Mouse (Mus musculus): Measurements from ENCODE around the gene Cish. TPM values are rescaled to one million over a fixed set of nuclear protein-coding genes. Genes with fewer than 3 reads are reported as not detected.

The Cish gene
- polyA plus RNA-seq, 1 experiment from 2014 or later: 9.5 TPM

DNA sequence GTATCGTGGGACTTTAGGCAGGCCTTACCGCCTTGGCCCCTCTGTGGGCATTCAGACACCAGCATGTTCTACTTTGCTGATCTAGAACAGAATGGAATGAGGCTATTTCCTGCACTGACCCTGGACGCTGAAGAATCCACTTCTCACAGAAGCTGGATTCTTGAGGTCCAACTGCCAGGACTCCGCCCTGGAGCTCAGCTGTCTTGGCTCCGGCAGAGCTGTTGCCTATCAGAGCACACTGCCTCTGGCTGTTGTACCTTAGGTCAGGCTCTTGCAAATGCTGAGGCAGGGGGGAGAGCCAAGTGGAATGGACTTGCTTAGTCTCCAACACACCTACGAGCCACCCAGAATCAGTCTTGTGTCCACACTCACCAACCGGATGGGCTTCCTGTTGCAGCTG is 30.1 kb downstream of the Cish start:
- Histone ChIP-seq H3K27ac (ENCODE audit: low read length) (no peak overlapping the region), H3K9me3 (ENCODE audit: control insufficient read depth, low read depth, low read length) (no peaks in the 10 kb centered on the region), H3K4me2 (replicated peaks; ENCODE audit: low read depth, low read length) (no peak overlapping the region), H3K36me3 (ENCODE audit: control insufficient read depth, insufficient read depth, low read length) (no peaks in the 10 kb centered on the region), H3K9ac (replicated peaks; ENCODE audit: low read depth, low read length) (no peak overlapping the region), H3K4me1 (ENCODE audit: control insufficient read depth, insufficient read depth, low read length) (no peaks in the 10 kb centered on the region), H3K27me3 (ENCODE audit: control insufficient read depth, insufficient read depth, low read length) (no peaks in the 10 kb centered on the region), H3K4me3 (ENCODE audit: low read depth, low read length) (no peak overlapping the region)
- 78% methylated on average over 7 of the region's 7 CpGs for WGBS
- no peak for ATAC-seq (ENCODE audit: insufficient number of reproducible peaks, insufficient read depth, low FRiP score, low read depth)

DNA sequence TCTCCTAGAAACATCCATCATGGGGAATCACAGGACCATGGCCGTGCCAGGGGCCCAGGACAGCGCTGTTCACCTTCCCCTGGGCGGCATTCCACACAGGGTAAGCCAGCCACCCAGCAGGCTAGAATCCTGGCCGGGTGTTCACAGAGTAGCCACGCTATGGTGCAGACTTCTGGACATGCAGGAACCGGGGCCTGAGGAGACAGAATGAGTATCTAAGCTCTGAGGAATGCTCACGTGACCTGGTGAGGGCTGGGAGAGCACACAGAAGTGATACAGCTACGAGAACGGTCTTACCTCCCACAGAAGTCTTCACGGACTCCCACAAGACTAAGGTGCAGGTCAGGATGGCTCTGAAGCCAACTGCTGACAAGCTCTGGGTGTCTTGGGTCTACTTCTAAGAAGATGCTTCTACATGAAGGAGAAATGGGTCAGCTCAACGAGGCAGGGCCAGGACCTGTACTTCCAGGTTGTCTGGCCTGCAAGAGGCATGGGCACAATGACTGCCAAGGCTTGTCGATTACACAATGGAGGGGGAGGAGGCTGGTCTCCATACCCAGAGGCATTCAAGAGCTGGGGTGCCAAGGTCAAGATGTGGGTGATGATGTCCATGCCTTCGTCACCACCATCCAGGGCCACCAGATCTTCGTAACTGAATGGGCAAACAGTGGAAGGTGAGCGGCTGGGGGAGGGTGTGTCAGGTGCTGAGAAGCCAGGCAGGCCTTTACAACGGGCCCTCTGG is 32.2 kb downstream of the Cish start:
- no peak overlapping the region for H3K9ac ChIP-seq (replicated peaks; ENCODE audit: low read depth, low read length)
- no peak for ATAC-seq (ENCODE audit: insufficient number of reproducible peaks, insufficient read depth, low FRiP score, low read depth)
- no peaks in the 10 kb centered on the region for H3K36me3 ChIP-seq (ENCODE audit: control insufficient read depth, insufficient read depth, low read length)
- H3K9me3 ChIP-seq (ENCODE audit: control insufficient read depth, low read depth, low read length): no peaks in the 10 kb centered on the region
- no peak overlapping the region for H3K4me3 ChIP-seq (ENCODE audit: low read depth, low read length)
- no peaks in the 10 kb centered on the region for H3K4me1 ChIP-seq (ENCODE audit: control insufficient read depth, insufficient read depth, low read length)
- H3K27me3 ChIP-seq (ENCODE audit: control insufficient read depth, insufficient read depth, low read length): no peaks in the 10 kb centered on the region
- no peak overlapping the region for H3K4me2 ChIP-seq (replicated peaks; ENCODE audit: low read depth, low read length)
- WGBS: 89% methylated on average over 16 of the region's 16 CpGs
- H3K27ac ChIP-seq (ENCODE audit: low read length): no peak overlapping the region

DNA sequence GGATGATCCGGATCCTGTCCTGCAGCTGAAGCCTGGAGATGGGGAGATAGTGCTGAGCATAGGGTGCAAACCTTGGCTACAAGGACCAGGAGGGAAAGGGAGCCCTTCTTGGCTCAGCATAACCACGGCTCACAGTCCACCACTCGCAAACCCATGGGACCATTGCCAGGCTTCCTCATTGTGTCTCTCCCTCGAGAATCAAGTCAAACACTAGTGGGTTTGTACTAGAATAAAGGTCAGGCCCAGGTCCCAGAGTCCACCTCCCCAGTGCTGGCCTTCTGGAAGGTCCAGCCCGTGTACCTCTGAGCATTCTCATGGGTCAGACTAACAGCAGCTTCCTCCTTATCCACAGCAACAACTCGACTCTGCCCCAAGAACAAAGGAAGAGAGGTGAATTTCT is 35.0 kb downstream of the Cish start:
- H3K4me3 ChIP-seq (ENCODE audit: low read depth, low read length): no peak overlapping the region
- no peak for ATAC-seq (ENCODE audit: insufficient number of reproducible peaks, insufficient read depth, low FRiP score, low read depth)
- H3K4me2 ChIP-seq (replicated peaks; ENCODE audit: low read depth, low read length): no peak overlapping the region
- no peaks in the 10 kb centered on the region for H3K9me3 ChIP-seq (ENCODE audit: control insufficient read depth, low read depth, low read length)
- no peaks in the 10 kb centered on the region for H3K4me1 ChIP-seq (ENCODE audit: control insufficient read depth, insufficient read depth, low read length)
- H3K27ac ChIP-seq (ENCODE audit: low read length): no peak overlapping the region
- H3K36me3 ChIP-seq (ENCODE audit: control insufficient read depth, insufficient read depth, low read length): no peaks in the 10 kb centered on the region
- no peaks in the 10 kb centered on the region for H3K27me3 ChIP-seq (ENCODE audit: control insufficient read depth, insufficient read depth, low read length)
- H3K9ac ChIP-seq (replicated peaks; ENCODE audit: low read depth, low read length): no peak overlapping the region
- 76% methylated on average over 6 of the region's 6 CpGs for WGBS

DNA sequence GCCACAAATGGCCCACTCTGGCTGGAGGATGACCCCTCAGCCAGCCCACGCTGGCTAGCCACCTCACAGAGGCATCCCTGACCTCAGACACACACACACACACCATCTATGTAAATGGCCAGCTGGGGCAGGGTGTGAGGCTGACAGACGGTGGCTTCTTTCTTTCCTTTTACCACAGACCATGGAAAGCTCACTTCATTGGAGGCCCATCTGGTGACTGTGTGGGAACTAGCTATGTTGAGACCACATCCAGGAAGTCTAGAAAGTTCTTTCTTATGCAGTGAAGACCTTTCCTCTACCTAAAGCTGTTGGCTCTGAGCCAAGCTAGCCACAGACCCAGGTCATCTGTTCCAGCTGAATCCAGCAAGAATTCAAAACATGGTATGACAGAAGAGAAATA is 37.9 kb downstream of the Cish start:
- ATAC-seq (ENCODE audit: insufficient number of reproducible peaks, insufficient read depth, low FRiP score, low read depth): no peak
- Histone ChIP-seq H3K9ac (replicated peaks; ENCODE audit: low read depth, low read length) (no peak overlapping the region), H3K27ac (ENCODE audit: low read length) (no peak overlapping the region), H3K4me1 (ENCODE audit: control insufficient read depth, insufficient read depth, low read length) (peaks cover 3% of the 10 kb centered on the region; the same call in 1 of the 2 replicates), H3K4me3 (ENCODE audit: low read depth, low read length) (no peak overlapping the region), H3K36me3 (ENCODE audit: control insufficient read depth, insufficient read depth, low read length) (no peaks in the 10 kb centered on the region), H3K9me3 (ENCODE audit: control insufficient read depth, low read depth, low read length) (no peaks in the 10 kb centered on the region), H3K27me3 (ENCODE audit: control insufficient read depth, insufficient read depth, low read length) (no peaks in the 10 kb centered on the region), H3K4me2 (replicated peaks; ENCODE audit: low read depth, low read length) (no peak overlapping the region)
- WGBS: 56% methylated on average over 2 of the region's 2 CpGs

DNA sequence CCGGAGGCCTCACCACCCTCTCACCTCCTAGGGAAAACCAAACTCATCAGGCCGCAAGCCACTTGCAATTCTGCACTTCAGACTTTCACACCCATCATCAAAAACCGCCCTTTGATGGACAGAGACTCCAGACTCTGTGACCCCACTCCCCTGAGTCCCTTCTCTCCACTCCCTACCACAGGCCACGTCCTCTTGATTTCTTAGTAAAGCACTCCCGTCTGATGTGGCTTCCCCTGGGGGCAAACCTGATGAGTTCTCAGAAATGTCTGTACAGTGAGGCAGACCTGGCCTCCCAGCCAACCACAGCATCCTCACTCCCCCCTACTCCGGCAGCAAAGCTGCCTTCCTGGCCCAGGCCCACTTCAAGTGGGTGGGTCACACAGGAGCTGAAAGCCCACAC is 38.5 kb downstream of the Cish start:
- Histone ChIP-seq H3K9ac (replicated peaks; ENCODE audit: low read depth, low read length) (no peak overlapping the region), H3K4me1 (ENCODE audit: control insufficient read depth, insufficient read depth, low read length) (peaks cover 5% of the 10 kb centered on the region; the same call in 1 of the 2 replicates), H3K9me3 (ENCODE audit: control insufficient read depth, low read depth, low read length) (no peaks in the 10 kb centered on the region), H3K36me3 (ENCODE audit: control insufficient read depth, insufficient read depth, low read length) (no peaks in the 10 kb centered on the region), H3K4me3 (ENCODE audit: low read depth, low read length) (no peak overlapping the region), H3K27me3 (ENCODE audit: control insufficient read depth, insufficient read depth, low read length) (no peaks in the 10 kb centered on the region), H3K4me2 (replicated peaks; ENCODE audit: low read depth, low read length) (no peak overlapping the region), H3K27ac (ENCODE audit: low read length) (no peak overlapping the region)
- WGBS: 84% methylated on average over 6 of the region's 6 CpGs
- no peak for ATAC-seq (ENCODE audit: insufficient number of reproducible peaks, insufficient read depth, low FRiP score, low read depth)

DNA sequence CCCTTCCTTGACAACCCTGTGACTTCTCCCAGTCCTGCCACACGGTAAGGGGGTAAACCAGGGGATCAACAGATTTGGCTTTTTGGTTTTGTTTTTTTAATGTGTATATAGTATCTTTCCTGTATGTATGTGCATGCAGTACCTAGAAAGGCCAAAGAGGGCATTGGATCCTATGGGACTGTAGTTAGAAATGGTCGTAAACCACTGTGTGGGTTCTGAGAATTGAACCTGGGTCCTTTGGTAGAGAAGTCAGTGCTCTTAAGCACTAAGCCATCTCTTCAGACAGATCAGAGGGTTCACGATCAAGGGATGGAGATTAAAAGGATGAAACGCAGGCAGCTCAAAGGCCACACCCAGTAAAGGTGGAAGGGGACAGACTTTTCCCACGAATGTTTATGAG is 39.2 kb downstream of the Cish start:
- no peak overlapping the region for H3K4me3 ChIP-seq (ENCODE audit: low read depth, low read length)
- H3K4me2 ChIP-seq (replicated peaks; ENCODE audit: low read depth, low read length): no peak overlapping the region
- H3K36me3 ChIP-seq (ENCODE audit: control insufficient read depth, insufficient read depth, low read length): no peaks in the 10 kb centered on the region
- H3K9ac ChIP-seq (replicated peaks; ENCODE audit: low read depth, low read length): no peak overlapping the region
- WGBS: 91% methylated on average over 5 of the region's 5 CpGs
- H3K27me3 ChIP-seq (ENCODE audit: control insufficient read depth, insufficient read depth, low read length): no peaks in the 10 kb centered on the region
- no peaks in the 10 kb centered on the region for H3K9me3 ChIP-seq (ENCODE audit: control insufficient read depth, low read depth, low read length)
- ATAC-seq (ENCODE audit: insufficient number of reproducible peaks, insufficient read depth, low FRiP score, low read depth): no peak
- H3K4me1 ChIP-seq (ENCODE audit: control insufficient read depth, insufficient read depth, low read length): peaks cover 5% of the 10 kb centered on the region; the same call in 1 of the 2 replicates
- no peak overlapping the region for H3K27ac ChIP-seq (ENCODE audit: low read length)

DNA sequence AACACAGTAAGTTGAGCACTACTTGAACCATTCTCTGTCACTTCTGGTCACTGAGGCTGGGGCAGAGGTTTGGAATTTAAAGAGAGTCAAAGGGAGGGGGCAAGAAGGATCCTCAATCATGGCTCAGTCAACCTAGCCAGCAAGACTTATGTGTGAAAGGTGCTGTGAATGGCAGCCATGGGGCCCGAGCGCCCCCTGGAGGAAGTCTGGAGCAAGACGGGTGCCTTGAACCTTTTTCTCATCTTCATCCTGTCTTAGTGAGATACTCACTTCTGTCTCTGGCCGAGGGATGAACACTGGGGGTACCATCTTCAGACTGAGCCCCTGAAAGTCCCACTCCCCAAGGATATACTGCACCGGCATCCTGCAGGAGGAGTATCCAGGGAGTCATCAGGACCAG is 40.1 kb downstream of the Cish start:
- H3K4me3 ChIP-seq (ENCODE audit: low read depth, low read length): no peak overlapping the region
- H3K9ac ChIP-seq (replicated peaks; ENCODE audit: low read depth, low read length): no peak overlapping the region
- ATAC-seq (ENCODE audit: insufficient number of reproducible peaks, insufficient read depth, low FRiP score, low read depth): no peak
- WGBS: 10% methylated on average over 5 of the region's 5 CpGs
- peaks cover 5% of the 10 kb centered on the region for H3K4me1 ChIP-seq (ENCODE audit: control insufficient read depth, insufficient read depth, low read length)
- no peaks in the 10 kb centered on the region for H3K36me3 ChIP-seq (ENCODE audit: control insufficient read depth, insufficient read depth, low read length)
- no peak overlapping the region for H3K27ac ChIP-seq (ENCODE audit: low read length)
- no peaks in the 10 kb centered on the region for H3K27me3 ChIP-seq (ENCODE audit: control insufficient read depth, insufficient read depth, low read length)
- H3K9me3 ChIP-seq (ENCODE audit: control insufficient read depth, low read depth, low read length): no peaks in the 10 kb centered on the region
- no peak overlapping the region for H3K4me2 ChIP-seq (replicated peaks; ENCODE audit: low read depth, low read length)

DNA sequence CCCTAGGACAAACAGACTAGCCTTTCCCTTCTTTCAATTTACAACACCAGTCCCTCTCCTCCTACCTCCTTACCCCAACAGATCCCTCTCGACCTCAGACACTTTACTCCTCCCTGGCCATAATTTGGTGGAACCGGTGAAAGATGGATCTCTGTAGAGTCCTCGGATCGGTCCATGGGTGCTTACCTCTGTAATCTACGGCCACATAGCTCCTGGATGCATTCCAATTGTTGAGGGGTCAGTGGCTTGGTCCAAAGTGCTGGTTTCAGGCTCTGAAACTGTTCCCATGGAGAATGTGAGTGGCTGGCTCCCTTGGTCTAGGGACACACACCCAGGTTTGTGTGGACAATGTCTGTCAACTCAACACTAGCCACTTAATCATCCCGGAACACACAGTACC is 40.6 kb downstream of the Cish start:
- Histone ChIP-seq H3K4me2 (replicated peaks; ENCODE audit: low read depth, low read length) (no peak overlapping the region), H3K9me3 (ENCODE audit: control insufficient read depth, low read depth, low read length) (no peaks in the 10 kb centered on the region), H3K27me3 (ENCODE audit: control insufficient read depth, insufficient read depth, low read length) (no peaks in the 10 kb centered on the region), H3K27ac (ENCODE audit: low read length) (no peak overlapping the region), H3K4me1 (ENCODE audit: control insufficient read depth, insufficient read depth, low read length) (peaks cover 5% of the 10 kb centered on the region), H3K36me3 (ENCODE audit: control insufficient read depth, insufficient read depth, low read length) (no peaks in the 10 kb centered on the region), H3K4me3 (ENCODE audit: low read depth, low read length) (no peak overlapping the region), H3K9ac (replicated peaks; ENCODE audit: low read depth, low read length) (no peak overlapping the region)
- 87% methylated on average over 6 of the region's 6 CpGs for WGBS
- no peak for ATAC-seq (ENCODE audit: insufficient number of reproducible peaks, insufficient read depth, low FRiP score, low read depth)

Measured in stomach, embryonic 14.5 days (tissue).